Mouse (Mus musculus) thymus, postnatal 4 days (tissue): ENCODE measurements around the gene Lexm.

Experiments used
- DNase-seq: peaks from one replicate; pipeline ENCODE4 v3.0.0; 2021

Gene Lexm

DNA sequence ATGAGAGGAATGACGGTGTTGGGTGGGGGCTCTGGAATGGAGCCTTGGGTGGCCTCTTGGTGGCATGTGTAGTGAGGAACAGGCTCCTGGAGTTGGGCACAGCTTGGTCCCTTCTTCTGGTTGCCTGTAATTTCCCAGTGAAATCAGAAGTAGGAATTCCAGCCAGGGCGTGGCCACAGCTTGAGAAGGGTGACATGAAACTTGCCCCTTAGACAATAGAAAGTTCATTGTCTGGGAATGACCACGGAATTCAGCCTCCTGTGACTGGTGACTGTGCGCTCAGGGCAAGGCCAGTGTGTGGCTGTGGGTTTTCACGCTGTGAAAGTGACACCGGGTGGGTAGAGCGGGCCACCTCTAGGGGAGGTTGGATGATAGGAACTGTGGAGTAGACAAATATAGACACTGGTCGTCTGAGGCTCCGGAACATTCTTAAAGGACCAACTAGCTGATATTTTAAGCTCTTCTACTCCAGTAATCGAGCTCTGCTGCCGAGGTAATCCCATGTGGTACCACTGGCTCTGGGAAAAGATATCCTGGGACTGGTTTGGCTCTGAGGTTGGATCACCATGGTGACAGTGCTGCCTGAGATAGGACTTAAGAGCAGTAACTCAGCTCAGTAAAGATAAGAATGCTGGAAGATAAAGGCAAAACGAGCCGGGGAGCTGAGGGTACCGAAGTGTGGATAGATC, 35.7 kb downstream of the Lexm start:
- no peak for DNase-seq

DNA sequence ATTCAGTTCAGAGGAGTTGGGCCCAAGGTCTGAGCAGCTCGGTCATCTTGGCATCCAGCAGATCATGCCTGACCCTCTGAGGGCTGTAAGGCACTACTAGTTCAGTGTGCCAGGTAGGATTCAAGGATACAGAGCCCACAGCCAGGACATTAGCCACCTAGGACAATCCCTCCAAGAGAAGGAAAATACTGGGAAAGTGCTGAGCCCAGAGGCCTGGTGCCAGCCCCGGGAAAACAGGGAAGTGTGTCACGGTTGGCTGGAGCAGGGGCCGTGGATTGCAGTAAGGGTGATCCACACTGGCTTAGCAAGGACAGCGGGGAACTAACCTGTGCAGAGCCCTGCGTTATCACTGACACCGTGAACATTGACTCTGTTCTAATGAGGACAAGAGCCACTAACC, 39.5 kb downstream of the Lexm start:
- DNase-seq: no peak

DNA sequence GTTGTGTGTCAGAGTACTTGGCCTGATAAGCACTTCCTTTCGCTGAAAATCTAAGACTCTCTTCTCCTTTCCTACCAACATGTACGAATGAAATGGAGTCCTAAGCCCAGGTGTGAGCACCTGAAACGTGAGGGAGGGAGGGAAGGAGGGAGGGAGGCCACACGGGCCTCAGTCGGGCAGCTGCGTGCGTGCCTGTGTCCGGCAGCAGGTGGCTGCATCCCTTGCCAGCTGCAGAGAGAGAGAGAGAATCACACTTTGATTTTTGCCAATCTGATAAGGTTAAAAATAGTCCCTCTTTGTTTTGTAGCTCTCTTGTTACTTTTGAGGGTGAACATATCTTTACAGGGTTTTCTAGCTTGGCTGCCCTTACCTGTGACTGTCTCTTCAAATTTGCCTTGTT, 42.0 kb downstream of the Lexm start:
- DNase-seq: no peak

DNA sequence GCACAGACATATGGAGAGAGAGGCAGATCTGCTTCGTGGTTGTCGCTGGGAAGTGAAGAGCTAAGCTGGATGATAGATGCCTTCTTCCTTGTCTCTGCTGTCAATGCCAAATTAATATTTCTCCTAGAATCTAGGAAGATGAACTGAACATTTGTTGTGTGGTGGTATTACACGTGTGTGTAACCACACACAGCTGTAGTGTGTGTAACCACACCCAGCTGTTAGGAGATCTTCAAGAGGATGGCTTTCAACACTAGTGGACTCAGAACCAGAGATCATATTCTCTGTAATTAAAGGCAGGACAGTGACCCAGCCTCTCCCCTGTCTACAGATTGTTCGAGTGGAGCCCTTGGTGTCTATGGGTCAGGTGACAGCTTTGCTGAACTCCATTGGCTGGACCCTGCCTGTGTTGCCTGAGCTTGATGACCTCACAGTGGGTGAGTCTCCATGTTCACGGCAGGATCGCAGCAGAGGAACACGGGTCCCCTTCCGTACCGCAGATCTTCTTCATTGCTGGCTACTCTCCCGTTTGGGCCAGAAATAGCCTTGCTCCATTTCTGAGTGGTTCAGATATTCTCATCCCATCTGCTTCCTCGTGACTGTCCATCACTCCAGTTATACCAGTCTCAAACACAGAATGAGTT, 45.8 kb downstream of the Lexm start:
- DNase-seq: no peak

DNA sequence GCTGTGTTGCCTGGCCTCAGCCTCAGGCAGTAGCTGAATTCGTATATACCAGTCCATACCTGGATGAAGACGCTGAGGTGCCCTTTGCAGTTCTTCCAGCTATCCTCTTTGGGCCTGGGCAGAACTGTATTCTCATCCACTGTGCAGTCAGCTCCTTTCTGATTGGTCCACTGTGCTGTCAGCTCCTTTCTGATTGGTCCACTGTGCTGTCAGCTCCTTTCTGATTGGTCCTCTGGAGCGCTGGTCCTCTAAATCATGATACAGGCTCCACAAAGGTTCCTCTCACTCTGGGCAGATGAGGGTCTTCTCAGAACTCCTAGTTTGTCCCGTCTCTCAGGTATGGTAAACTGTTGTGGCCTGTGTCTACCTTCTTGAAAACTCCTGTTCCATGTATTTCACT, 47.4 kb downstream of the Lexm start:
- DNase-seq: no peak

DNA sequence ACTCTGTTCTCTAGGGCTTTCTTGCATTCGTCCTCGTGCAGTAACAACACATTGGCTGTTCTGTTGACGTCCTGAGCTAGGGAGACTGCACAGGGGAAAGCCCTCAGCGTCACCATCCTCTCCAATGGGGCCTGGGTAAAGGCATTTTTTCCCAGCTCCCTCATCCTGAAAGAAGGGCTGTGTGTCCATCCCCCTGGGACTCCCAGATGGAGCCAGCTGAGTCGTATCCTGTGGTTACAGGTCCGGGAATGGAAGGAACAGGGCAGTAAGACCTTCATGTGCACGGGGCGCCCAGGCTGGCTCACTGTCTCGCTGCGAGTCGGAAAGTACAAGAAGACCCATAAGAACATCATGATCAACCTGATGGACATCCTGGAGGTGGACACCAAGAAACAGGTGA, 52.9 kb downstream of the Lexm start:
- no peak for DNase-seq

DNA sequence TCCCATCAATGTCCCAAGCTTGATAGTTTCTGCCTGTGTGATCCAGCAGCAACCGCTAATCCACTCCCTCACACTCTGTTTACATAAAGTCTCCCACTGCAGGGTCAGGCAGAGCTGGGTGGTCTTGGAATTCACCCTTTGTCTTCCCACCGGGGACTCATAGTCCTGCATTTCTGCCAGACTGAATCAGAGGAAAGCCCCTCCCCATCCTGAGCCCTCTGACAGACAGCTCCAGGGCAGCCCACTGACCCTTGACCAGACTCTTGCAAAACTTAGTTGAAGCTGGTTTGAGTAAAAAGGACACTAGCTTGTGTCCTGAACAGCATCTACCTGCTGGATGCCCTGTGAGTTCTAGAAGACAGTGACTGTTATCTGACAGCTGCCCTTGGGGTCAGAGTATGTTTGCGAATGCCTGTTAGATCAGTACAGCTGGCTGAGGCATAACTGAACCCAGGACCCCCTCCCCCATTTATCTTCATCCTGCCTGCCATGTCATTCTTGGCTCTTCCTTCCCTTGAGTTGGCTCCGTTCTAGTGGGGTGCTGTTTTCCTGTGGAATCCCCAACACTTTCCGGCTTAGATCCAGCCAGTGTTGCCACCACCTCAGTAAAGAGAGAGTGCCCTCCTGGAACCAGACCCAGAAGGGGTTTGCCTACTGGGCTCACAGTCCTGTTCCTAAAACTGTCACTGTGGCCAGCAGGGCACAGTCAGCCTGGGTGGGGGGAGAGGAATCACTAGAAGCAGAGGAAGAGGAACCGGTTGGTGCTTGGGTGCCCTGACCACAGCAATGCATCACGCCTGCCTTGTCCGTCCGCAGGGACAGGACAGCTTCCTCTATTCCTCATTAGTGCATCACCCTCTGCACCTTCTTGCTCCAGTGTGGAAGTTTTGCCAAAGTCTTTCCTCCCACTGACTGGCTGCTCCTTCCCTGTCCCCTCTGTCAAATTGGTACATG, 53.9 kb downstream of the Lexm start:
- DNase-seq: no peak

DNA sequence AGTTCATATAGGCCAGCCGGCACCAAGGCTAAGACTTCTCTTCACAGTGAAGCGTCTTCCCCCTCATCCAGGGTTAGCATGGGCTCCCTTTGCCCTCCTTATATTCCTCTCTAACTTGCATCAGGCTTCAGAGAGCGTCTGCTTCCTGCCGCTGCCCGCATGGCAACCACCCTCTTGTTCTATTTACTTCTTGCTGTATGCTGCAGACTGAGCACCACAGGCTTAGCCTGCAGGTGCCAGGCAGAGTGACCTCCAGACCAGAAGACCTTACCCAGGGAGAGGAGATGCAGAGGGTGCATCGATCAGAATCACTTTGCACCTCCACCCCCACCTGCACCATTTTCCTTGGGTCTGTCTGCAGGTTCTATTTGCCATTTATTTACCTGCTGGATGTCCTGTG, 55.0 kb downstream of the Lexm start:
- DNase-seq: peak; percentile 40

DNA sequence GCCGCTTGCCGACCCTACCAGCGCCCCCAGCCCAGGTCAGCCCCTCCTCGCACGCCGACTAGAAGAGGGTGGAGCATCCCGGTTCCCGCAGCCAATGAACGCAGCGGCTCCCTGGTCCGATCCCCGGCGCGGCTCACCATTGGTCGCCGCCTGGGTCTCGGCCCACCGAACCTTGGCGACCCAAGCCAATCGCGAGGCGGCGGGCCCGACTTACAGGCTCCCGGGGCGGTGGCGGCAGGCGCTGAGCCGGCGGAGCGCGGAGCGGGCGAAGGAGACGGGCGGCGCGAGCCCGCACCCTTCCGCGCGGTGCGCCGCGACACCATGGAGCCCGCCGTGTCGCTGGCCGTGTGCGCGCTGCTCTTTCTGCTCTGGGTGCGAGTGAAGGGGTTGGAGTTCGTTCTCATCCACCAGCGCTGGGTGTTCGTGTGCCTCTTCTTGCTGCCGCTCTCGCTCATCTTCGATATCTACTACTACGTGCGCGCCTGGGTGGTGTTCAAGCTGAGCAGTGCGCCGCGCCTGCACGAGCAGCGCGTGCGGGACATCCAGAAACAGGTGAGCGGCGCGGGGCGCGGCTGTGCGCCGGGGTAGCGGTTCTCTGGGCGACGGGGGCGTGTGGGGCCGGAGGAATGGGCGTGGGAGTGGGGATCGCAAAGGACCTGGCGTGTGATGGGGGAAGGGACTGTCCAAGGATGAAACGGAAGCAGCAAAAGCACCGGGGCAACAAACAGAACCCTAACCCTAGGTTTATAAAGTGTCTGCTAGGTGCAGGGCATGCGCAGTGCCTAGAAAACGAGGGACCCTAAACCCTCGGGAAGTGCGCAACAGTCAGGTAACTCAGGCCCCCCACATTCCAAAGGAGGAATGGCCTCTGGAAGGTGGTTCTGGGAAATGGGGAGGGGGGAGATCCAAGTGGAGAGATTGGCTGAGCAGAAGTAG, 55.9 kb downstream of the Lexm start, which contains the start of gene Dhcr24:
TSS of gene Dhcr24 (plus strand) at position 193 of the 936 bp plus-strand sequence.
- DNase-seq: peak; percentile 95

DNA sequence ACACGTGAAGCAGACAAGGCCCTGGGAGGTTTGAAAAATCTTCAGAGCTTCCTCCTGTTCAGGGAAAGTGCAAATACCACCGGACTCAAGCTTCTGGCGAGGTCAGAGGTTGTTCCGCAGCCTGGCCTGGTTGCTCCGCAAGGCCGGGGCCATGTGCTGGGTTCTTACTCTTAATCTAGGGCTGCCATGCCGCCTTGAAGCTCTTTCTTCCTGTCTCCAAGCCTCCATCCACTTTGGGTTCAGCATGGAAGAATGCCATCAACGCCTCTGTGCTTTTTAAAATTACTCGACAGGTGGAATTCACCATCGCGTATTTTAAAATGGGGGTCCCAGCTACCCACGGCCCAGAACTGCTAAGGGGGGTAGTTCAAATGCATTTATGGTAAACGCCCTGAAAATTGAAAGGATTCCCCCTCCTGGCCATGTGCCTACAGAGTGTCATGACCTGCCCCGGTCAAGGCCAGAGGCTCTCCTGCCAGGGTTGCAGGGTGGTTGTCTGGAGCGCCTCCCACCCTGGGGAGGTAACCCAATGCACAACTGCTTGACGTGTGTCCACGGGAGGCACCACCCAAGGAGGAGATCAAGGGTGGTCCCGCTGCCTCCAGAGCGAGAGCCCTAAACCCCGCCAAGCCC, 56.7 kb downstream of the Lexm start:
- peak; percentile 27 for DNase-seq

DNA sequence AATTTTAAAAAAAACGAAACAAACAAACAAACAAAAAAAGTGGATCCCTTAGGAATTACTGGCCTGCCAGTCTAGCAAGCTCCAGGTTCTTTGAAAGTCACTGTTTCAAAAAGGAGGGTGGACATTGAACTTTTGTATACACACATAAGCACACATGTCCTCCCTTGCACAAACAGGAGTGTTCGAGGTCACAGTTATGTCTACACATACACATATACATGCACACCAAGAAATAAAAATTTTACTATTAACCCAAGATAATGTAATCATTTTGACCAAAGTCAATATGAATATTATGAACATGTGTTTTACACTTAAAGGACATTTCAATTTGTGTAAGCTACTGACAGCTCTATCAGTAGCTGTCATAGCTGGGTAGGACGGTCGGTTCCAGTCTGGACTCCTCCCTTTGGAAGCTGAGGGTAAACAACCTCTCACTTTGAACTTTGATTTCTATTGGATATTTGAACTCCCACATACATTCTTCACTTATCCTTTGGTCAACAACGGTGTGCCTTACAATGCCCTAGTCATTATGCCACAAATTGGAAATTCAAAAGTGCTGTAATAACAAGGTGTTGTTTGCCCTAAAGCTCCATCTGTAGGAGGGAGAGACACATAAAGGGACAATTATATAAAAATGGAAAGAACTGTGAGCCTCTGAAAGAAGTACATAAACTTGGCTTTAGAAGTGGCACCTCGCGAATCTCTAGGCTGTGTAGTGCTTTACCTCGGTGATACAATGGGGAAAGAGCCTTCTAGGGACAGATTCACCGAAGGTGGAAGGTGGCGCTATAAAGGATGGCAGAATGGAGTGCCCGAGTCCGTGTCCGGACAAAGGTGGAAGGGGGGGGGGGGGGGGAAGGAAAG, 57.5 kb downstream of the Lexm start:
- no peak for DNase-seq

DNA sequence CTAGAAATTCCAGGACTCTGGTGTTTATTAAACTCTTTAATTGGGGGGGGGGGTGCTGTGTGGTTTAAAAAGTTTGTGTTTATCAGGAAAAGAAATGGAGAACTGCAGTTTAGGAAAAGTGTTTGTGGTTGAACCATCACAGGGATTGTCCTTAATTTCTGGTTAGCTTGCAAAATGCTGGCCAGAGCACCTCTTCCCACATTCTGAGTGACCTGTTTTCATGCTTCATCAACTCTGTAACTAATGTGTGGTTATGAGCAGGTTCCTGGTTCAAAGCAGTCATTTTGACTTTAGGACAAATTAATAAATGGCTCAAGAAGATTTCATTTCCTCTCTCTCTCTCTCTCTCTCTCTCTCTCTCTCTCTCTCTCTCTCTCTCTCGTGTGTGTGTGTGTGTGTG, 59.1 kb downstream of the Lexm start:
- no peak for DNase-seq

DNA sequence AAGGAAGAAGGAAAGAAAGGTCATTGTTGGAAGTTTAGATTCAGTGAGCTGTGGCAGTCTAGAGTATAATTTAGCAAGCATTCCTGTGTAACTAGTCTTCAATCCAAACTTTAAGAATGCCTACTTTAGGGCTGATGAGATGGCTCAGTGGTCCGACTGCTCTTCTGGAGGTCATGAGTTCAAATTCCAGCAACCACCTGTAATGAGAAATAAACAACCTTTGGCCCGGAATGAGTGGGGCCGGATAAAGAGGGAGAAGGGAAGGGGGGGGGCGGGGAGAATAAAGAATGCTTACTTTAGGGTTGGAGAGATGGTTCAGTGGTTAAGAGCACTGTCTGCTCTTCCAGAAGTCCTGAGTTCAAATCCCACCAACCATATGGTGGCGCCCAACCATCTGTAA, 59.8 kb downstream of the Lexm start:
- DNase-seq: no peak

DNA sequence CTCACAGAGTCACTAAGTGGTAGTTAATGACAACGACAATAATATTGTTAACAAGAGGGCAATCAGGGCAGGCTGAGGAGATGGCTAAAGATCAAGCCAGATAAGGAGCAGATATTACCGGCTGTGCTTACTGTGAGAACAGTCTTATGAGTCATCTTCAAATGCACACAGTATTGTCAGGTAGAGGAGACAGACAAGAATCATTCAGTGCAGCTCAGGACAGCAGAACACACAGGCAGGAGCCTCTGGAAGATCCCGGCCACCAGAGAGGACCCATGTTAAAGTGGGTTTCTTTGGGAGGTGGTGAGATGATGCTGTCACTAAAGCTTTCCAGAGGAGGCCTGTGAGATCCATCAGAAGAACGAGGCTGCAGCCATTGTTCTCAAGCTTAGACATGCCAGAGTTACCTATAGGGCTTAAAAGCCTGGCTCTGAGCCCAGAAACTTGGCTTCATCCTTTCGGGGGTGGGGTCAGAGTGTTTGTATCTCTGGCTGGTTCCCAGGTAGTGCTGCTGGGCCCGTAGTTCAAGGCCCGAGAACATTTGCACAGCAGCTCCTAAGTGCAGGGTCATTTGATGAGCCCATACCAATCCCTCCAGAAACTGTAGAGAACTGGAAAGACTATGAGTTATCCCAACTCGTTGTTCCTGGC, 66.4 kb downstream of the Lexm start:
- no peak for DNase-seq

DNA sequence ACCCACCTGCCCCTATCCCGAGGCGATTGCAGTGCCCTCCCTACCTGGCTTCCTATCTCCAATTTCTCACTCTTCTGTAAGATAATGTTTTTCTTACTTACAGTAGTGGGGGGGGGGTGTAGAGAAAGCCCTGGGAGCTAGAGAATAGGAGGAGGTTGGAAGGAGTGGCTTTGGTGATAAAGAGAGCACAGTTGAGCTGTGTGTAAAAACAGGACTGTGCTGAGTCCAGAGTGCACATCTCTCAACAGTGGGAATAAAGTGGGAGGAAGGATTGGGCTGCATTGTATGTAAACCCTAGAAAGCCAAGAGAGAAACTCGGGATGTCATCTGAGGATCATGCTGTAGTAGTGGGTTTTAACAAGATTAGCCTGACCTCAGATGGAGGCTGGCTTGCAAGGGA, 68.9 kb downstream of the Lexm start:
- DNase-seq: no peak

DNA sequence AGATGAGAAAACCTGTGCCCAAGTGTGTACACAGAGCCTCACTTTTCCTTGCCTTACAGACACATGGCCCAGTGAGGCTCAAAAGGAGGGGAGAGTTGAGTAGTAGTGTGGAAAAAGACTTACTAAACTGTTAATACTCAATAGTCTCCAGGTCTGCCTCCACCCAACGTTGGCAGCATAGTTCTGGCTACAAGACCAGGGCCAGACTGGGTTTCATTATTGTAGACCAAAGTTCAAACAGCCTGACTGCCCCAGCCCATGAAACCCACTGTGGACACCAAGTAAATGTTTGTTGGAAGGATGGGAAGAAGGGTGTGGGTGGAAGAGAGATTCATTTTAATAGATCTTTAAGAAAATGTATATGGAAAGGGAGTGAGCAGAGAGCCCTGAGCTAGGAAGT, 70.1 kb downstream of the Lexm start:
- no peak for DNase-seq

DNA sequence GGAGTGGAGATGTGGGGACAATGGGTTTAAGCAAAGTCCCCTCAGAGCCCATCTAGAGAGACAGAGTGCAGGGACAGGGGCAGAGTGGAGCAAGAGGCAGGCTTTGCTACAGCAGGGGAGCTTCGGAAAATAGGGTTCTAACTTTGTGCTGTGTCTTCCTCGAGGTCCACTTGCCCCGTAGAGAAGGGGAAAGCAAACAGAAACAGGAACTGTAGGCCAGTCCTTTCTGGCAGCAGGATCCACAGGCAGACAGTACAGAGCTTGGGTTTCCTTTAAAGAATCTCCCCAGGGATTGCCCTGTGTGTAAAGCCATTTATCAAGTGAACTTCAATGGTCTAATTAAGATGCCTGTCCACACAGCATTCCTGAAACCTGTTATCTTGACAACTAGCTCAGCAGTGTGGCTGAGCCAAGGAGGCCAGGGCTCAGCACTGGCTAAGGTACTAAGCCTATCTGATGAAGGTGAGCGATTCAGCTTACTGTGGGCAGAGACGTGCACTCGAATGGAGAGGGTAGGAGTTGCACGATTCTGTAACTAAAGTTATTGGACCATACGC, 71.1 kb downstream of the Lexm start:
- no peak for DNase-seq

DNA sequence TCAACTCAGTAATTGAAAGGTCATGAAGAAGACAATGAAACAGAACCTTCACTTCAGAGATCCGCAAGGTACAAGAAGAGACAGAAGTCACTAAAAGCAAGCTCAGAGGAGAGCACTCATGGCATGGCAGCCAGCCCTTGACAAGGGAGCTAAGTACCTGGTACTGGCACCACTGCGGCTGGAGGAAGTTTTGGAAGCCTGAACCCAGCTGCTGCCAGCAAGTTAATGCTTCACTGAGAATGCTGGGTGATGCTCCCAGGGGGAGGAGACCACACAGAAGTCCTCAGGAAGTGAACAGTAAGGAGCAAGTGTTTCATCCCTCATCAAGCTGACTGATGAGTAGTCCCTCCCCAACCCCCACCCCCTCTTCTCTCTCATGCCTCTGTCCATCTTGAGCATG, 74.8 kb downstream of the Lexm start:
- DNase-seq: no peak

DNA sequence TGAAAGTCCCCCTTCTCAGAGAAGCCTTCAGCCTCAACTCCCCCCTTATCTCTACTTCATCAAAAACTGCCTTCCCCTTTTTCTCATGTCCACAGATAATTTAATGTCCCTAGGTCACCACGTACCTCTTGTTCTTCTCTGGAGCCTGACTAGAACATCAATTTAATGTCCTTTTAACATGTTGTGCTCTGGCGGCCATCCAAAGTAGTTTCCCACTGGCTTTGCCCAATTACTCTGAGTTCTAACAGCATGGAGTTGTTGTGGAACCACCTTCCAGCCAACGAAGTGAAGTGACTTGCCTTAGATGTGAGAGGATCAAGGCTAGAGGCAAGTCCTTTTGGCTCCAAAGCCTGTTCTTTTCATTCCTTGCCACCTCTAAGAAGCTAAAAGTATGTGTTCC, 75.5 kb downstream of the Lexm start:
- DNase-seq: no peak
